Mouse (Mus musculus) hindbrain, embryonic 10.5 days (tissue): ENCODE results near the gene Arhgef7. TPM values are rescaled to one million over a fixed set of nuclear protein-coding genes. Genes with fewer than 3 reads are reported as not detected.
A peak's percentile ranks its signal among the peaks of the same experiment; 100 is the strongest.

ENCODE experiments used
- DNase-seq: peaks from one replicate; pipeline ENCODE4 v3.0.0-alpha.2; 2017; ENCODE audit warnings: low spot score
- H3K27ac ChIP-seq: fragments of 300-500 bp; sonication (generic); 2 replicates; pipeline ENCODE4 v1.5.1; 2016; ENCODE audit warnings: mild to moderate bottlenecking, moderate library complexity
- H3K27me3 ChIP-seq: fragments of 300-500 bp; sonication (generic); 2 replicates; pipeline ENCODE4 v1.6.1; 2016; ENCODE audit warnings: mild to moderate bottlenecking; ENCODE audit not compliant: poor library complexity, insufficient read depth, severe bottlenecking
- H3K36me3 ChIP-seq: fragments of 300-500 bp; sonication (generic); 2 replicates; pipeline ENCODE4 v1.6.1; 2016; ENCODE audit warnings: mild to moderate bottlenecking, moderate library complexity
- H3K4me1 ChIP-seq: fragments of 300-500 bp; sonication (generic); replicated peaks from 2 replicates; pipeline ENCODE4 v1.6.1; 2016; ENCODE audit warnings: mild to moderate bottlenecking
- H3K4me3 ChIP-seq: fragments of 300-500 bp; sonication (generic); 2 replicates; pipeline ENCODE4 v1.5.1; 2016; ENCODE audit warnings: mild to moderate bottlenecking, moderate library complexity
- H3K9me3 ChIP-seq: fragments of 300-500 bp; sonication (generic); 2 replicates; pipeline ENCODE4 v1.6.1; 2016; ENCODE audit warnings: mild to moderate bottlenecking, moderate library complexity
- WGBS: fragments of 180-500 bp; shearing (Covaris S2); methylation state at CpG from one replicate; pipeline ENCODE4 v1.1.7; 2016; 5-methylcytosine and 5-hydroxymethylcytosine counted together
- polyA plus RNA-seq: library from polyadenylated mRNA; unstranded; fragments of >200 nt; fragmentation: Nextera tagmentation; extraction: Ambion mirVana; gene quantifications from 2 replicates; pipeline ENCODE4 v1.2.1, GENCODE M21; 2016

The Arhgef7 gene
- polyA plus RNA-seq, 1 experiment from 2014 or later, result 55.4 TPM

DNA sequence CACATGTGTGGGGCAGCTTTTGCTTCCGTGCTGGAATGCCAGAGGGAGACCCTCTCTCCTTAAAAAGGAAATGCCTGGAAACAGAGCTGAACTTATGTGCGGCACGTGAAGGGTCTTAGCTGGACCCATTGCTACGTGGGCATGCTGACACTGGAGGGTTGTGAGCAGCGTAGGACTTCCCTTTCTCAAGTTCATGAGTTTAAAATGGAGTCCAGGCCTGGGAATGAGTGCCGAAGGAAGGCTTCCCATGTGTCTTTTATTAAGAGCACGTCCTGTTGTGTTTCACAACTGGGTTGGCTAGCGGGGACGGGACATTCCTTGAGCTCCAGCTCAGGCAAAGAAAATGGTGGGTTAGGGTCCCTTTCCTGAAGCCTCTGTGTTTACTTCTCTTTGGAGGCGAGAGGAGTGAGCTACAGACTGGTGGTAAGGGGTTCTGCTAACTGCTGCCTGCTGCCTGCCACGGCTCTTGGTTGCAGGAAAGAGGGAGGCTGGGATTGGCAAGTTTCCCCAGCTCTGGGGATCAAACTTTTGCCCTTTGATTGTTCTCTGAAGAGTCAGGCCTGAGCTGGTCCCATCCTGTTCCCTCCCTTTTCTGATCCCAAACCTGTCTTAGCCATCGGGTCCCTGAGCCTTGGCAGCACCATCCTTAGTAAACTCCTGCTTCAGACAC is 2.9 kb downstream of the Arhgef7 start:
- WGBS, result 64% methylated on average over 12 of the region's 12 CpGs
- Histone ChIP-seq H3K4me1 (peaks cover 33% of the 10 kb centered on the region), H3K36me3 (peaks cover 26% of the 10 kb centered on the region), H3K9me3 (no peaks in the 10 kb centered on the region), H3K4me3 (peak overlapping the region; percentile 80; the same call in 1 of the 2 replicates), H3K27ac (peak overlapping the region; percentile 63), H3K27me3 (peaks cover 28% of the 10 kb centered on the region)
- DNase-seq, result peak; percentile 30

DNA sequence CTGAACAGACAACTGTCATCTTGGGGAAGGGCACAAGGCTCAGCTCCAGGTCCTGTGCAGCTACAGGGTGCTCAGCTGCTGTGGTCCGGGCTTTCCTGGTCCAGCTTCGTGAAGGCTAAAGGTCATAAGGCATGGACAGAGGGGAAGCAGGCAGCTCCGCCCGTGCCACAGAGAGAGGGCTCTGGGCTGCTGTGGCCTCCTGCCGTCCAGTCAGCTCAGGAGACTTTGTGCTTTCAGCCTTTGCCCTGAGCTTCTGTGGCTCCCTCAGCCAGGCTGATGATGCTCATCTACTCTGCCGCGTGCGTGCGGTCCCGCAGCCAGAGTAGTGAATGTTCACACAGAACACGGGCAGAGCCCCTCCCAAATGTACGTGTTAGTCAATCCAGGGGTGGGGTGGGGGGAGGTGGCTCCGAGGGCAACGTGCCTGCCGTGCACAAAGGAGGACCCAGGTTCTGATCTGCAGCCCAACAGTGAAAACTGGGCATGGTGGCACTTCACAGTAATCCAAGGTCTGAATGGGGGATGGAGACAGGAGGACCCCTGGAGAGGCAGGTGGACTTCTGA is 8.2 kb downstream of the Arhgef7 start:
- H3K36me3 ChIP-seq, result peaks cover 79% of the 10 kb centered on the region

DNA sequence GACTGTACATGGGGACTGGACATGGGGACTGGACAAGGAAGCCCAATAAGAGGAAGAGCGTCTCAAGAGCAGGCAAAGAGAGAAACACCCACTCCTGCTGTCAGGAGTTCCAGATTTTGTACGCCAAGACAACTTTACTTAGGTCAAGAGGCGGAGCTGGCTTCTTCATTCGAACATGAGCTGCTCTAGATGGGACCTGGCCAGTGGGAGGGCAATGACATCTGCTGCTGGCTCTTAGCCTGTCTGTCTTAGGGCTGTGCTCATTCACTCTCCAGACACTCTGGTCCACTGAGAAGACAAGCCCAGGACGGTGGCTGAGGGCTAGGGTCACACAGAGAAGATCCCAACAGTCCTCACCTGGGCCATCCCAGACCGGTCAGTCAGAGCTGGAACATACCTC is 9.6 kb downstream of the Arhgef7 start:
- Histone ChIP-seq H3K9me3 (no peaks in the 10 kb centered on the region), H3K36me3 (peaks cover 87% of the 10 kb centered on the region), H3K4me3 (no peak overlapping the region), H3K27me3 (no peaks in the 10 kb centered on the region), H3K4me1 (peaks cover 6% of the 10 kb centered on the region), H3K27ac (no peak overlapping the region)
- WGBS, result 87% methylated on average over 6 of the region's 6 CpGs
- no peak for DNase-seq

More for the DNA sequence above, 8.2 kb downstream of the Arhgef7 start:
- Histone ChIP-seq H3K27me3 (no peaks in the 10 kb centered on the region), H3K4me1 (peaks cover 11% of the 10 kb centered on the region), H3K27ac (no peak overlapping the region), H3K4me3 (no peak overlapping the region), H3K9me3 (no peaks in the 10 kb centered on the region)
- WGBS, result 78% methylated on average over 15 of the region's 15 CpGs
- no peak for DNase-seq

GRCm38 (mm10) chr8:11739082-11739481 is 11.6 kb downstream of the Arhgef7 start:
- Histone ChIP-seq H3K9me3 (no peaks in the 10 kb centered on the region), H3K27ac (no peak overlapping the region), H3K27me3 (no peaks in the 10 kb centered on the region), H3K4me1 (peaks cover 6% of the 10 kb centered on the region), H3K36me3 (peaks cover 86% of the 10 kb centered on the region), H3K4me3 (no peak overlapping the region)
- DNase-seq, result no peak
- 84% methylated on average over 5 of the region's 5 CpGs for WGBS

GRCm38 (mm10) chr8:11740857-11741256 is 13.3 kb downstream of the Arhgef7 start:
- Histone ChIP-seq H3K9me3 (no peaks in the 10 kb centered on the region), H3K27ac (no peak overlapping the region), H3K4me1 (peaks cover 1% of the 10 kb centered on the region; the same call in 1 of the 2 replicates), H3K27me3 (no peaks in the 10 kb centered on the region), H3K36me3 (peaks cover 68% of the 10 kb centered on the region), H3K4me3 (no peak overlapping the region)
- no peak for DNase-seq
- 87% methylated on average over 2 of the region's 2 CpGs for WGBS

GRCm38 (mm10) chr8:11743580-11743979 is 16.1 kb downstream of the Arhgef7 start:
- peaks cover 14% of the 10 kb centered on the region for H3K4me1 ChIP-seq
- H3K9me3 ChIP-seq, result no peaks in the 10 kb centered on the region
- no peaks in the 10 kb centered on the region for H3K27me3 ChIP-seq
- no peak for DNase-seq
- peaks cover 41% of the 10 kb centered on the region for H3K36me3 ChIP-seq
- H3K4me3 ChIP-seq, result no peak overlapping the region
- H3K27ac ChIP-seq, result no peak overlapping the region
- 78% methylated on average over 10 of the region's 10 CpGs for WGBS

DNA sequence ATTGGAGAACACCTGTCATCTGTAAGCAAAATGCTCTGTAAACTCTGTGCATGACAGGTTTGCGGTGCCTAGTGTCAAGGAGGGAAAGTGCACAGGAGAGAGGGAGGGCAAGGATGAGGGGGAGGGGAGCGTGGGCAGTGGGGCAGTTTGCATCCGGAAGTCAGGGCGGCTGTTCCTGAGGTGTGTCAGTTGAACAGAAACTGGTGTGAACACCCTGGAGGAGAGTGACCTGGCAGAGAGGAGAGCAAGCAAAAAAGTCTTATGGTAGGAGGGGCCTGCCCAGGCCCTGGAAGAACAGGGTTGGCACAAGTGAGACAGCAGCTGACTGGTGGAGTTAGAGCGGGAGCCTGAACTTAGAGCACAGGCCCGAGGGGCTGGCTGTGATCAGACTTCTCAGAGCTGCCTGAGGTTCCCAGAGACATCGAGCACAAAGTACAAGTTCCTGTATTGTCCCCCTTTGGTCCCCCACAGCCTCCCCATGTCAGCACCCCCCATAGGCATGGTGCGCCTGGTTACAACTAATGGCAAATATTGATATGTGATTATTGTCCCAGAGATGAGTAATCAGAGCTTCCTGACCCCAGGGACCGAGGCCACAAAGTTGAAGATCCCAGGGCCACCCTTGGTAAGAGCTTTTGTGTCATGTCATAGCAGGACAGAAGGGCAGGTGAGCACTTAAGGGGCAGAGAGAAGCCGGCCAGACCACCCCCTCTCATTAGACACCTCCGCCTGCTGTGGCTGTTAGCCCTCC is 19.5 kb downstream of the Arhgef7 start:
- WGBS, result 80% methylated on average over 11 of the region's 11 CpGs
- Histone ChIP-seq H3K4me3 (no peak overlapping the region), H3K36me3 (peaks cover 10% of the 10 kb centered on the region), H3K9me3 (no peaks in the 10 kb centered on the region), H3K27ac (no peak overlapping the region), H3K27me3 (no peaks in the 10 kb centered on the region), H3K4me1 (peaks cover 14% of the 10 kb centered on the region)
- DNase-seq, result no peak

- no peak overlapping the region for H3K27ac ChIP-seq
- peaks cover 14% of the 10 kb centered on the region for H3K4me1 ChIP-seq
- H3K36me3 ChIP-seq, result no peaks in the 10 kb centered on the region
- WGBS, result 83% methylated on average over 6 of the region's 6 CpGs
- DNase-seq, result no peak
- no peaks in the 10 kb centered on the region for H3K27me3 ChIP-seq
- H3K9me3 ChIP-seq, result no peaks in the 10 kb centered on the region
- no peak overlapping the region for H3K4me3 ChIP-seq
Observed at GRCm38 (mm10) chr8:11749472-11749871, 22.0 kb downstream of the Arhgef7 start.

GRCm38 (mm10) chr8:11752338-11752737 is 24.8 kb downstream of the Arhgef7 start:
- DNase-seq, result no peak
- H3K27ac ChIP-seq, result no peak overlapping the region
- H3K36me3 ChIP-seq, result no peaks in the 10 kb centered on the region
- H3K9me3 ChIP-seq, result no peaks in the 10 kb centered on the region
- no peaks in the 10 kb centered on the region for H3K27me3 ChIP-seq
- WGBS, result 90% methylated on average over 3 of the region's 3 CpGs
- H3K4me3 ChIP-seq, result no peak overlapping the region
- H3K4me1 ChIP-seq, result peaks cover 13% of the 10 kb centered on the region

- no peaks in the 10 kb centered on the region for H3K36me3 ChIP-seq
- no peaks in the 10 kb centered on the region for H3K27me3 ChIP-seq
- H3K27ac ChIP-seq, result no peak overlapping the region
- 82% methylated on average over 11 of the region's 11 CpGs for WGBS
- DNase-seq, result no peak
- H3K9me3 ChIP-seq, result no peaks in the 10 kb centered on the region
- no peak overlapping the region for H3K4me3 ChIP-seq
- peaks cover 12% of the 10 kb centered on the region for H3K4me1 ChIP-seq
Observed at GRCm38 (mm10) chr8:11753155-11753941, 25.8 kb downstream of the Arhgef7 start.

- H3K4me1 ChIP-seq, result peaks cover 24% of the 10 kb centered on the region
- no peak overlapping the region for H3K4me3 ChIP-seq
- H3K36me3 ChIP-seq, result no peaks in the 10 kb centered on the region
- no peaks in the 10 kb centered on the region for H3K27me3 ChIP-seq
- H3K9me3 ChIP-seq, result no peaks in the 10 kb centered on the region
- H3K27ac ChIP-seq, result no peak overlapping the region
- no peak for DNase-seq
Observed at GRCm38 (mm10) chr8:11754723-11755122, 27.2 kb downstream of the Arhgef7 start.

- no peaks in the 10 kb centered on the region for H3K27me3 ChIP-seq
- H3K36me3 ChIP-seq, result no peaks in the 10 kb centered on the region
- no peaks in the 10 kb centered on the region for H3K9me3 ChIP-seq
- 24% methylated on average over 5 of the region's 5 CpGs for WGBS
- peak; percentile 45 for DNase-seq
- H3K4me1 ChIP-seq, result peaks cover 24% of the 10 kb centered on the region
- no peak overlapping the region for H3K27ac ChIP-seq
- no peak overlapping the region for H3K4me3 ChIP-seq
Observed at GRCm38 (mm10) chr8:11755873-11756272, 28.4 kb downstream of the Arhgef7 start.
